Mouse (Mus musculus) testis, postnatal 14 days (tissue): Measurements from ENCODE around the gene Sept9.

Source experiments
- DNase-seq: peaks from one replicate; pipeline ENCODE4 v3.0.0; 2021; ENCODE audit warnings: low spot score

Sept9 gene

GRCm38 (mm10) chr11:117199282-117200175, at the start of gene Sept9:
Gene Sept9, plus strand, starts transcription at chr11:117199661.
- DNase-seq: no peak

DNA sequence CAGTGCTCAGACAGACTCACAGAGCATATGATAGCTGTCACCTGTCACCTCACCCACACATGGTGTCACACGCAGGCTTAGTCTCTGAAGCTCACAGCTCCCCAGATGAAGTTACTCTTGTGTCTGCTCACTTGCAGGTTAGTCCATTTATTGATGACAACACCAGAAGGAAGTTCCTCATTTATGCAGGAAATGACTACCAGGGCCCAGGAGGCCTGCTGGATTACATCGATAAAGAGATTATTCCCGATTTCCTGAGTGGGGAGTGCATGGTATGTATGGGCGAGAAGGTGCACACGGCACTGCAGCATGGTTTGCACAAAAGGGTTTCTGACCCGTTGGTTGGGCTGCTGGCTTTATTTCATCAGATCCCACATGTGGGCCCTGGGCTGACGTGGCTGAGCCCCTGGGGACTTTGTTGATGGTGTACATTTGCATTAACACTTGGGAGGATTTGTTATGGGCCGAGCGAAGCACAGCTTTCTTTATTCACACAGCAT, 48.9 kb upstream of the Sept9 start:
- DNase-seq: no peak

- no peak for DNase-seq
Observed at GRCm38 (mm10) chr11:117151461-117151860, 48.0 kb upstream of the Sept9 start.

DNA sequence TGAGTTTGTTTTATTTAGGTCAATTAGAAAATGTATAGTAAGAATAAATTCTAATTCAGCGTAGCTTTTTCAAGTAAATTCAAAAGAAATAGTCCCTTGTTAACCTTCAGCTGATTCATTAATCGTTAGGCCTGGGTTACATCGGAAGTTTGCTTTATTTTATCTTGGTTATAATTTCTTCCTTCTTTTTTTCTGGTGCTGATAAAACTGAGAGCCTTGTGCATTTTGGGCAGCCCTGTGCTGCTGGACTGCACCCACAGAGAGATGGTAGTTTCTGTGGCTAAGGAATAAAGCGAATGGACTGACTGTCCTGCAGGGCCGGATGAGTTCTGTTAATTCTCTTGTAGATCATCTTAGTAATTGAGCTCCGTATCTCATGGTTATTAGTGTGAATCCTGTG, 46.9 kb upstream of the Sept9 start:
- DNase-seq: no peak

DNA sequence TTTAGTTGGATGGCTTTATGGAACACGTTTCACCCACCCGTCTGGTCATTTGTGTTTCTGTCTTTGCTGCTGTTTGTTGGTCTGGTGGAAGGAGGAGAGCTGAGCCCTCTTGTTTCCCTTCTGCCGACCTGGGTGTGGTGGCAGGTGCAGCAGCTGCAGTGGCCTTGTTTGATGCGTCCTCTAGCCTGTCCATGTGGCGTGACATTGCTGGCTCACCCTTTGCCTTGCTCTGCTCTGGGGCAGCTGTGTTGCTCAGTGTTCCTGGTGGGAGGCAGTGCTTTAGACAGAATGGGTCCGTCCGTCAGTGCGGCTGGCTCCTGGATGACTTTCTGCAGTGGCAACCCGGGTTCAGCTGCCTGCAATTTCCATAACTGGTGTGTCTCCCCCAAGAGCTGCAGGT, 45.9 kb upstream of the Sept9 start:
- DNase-seq: no peak

GRCm38 (mm10) chr11:117154088-117154815, 45.2 kb upstream of the Sept9 start:
- no peak for DNase-seq

GRCm38 (mm10) chr11:117156725-117157124, 42.7 kb upstream of the Sept9 start:
- no peak for DNase-seq

- DNase-seq: no peak
Observed at GRCm38 (mm10) chr11:117158343-117158742, 41.1 kb upstream of the Sept9 start.

- DNase-seq: no peak
Observed at GRCm38 (mm10) chr11:117159257-117159945, 40.1 kb upstream of the Sept9 start.

DNA sequence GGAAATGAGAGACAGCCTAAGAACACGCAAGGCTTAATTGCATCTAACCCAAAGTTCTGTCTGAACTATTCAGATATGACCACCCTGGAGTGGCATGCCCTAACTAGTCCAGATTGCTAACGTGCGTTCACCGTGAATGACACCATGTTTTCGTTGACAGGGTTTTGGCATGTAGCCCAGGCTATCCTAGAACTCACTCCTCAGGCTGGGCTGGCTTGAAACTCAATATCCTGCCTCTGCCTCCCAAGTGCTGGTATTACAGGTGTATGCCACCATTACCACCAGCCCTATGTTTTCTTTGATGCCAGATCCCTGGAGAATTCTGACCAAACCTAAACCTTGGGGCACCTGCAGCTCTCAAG, 39.5 kb upstream of the Sept9 start:
- no peak for DNase-seq

DNA sequence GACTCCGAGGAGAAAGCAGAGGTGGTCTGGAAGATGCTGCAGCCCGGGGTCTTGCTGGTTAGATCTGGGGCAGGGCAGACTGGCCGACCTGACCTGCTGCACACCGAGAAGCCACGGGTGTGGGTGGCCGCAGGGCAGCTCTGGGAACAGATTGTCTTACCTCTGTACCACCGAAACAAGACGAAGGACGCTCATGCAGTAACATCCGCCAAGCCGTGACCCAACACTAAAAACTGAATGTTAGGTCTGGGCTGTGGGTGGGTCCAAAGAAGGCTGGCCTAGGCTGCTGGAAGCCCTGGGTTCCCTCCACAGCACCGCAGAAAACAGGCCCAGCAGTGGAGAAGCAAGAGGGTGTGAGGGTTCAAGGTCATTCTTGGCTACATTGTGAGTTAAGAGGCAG, 38.7 kb upstream of the Sept9 start:
- DNase-seq: no peak

- DNase-seq: no peak
Observed at GRCm38 (mm10) chr11:117161574-117161973, 37.9 kb upstream of the Sept9 start.

DNA sequence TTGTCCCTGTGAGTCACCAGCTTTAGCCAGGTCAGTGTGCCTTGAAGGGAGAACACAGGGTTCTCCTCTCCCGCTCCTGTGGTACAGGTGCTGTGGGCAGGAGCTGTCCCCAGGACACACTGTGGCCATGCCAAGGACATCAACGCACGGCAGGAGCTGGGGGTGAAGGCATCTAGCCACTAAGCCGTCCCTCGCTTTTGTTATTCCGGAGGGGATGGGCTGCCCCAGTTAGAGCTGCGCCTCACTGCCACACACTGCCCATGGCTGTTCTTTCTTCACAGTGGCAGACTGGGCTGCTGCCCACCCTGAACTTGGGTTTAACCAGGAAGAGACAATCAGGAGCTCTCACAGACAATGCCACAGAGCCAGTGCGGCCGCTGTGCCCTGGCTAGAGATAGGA, 36.4 kb upstream of the Sept9 start:
- DNase-seq: no peak

DNA sequence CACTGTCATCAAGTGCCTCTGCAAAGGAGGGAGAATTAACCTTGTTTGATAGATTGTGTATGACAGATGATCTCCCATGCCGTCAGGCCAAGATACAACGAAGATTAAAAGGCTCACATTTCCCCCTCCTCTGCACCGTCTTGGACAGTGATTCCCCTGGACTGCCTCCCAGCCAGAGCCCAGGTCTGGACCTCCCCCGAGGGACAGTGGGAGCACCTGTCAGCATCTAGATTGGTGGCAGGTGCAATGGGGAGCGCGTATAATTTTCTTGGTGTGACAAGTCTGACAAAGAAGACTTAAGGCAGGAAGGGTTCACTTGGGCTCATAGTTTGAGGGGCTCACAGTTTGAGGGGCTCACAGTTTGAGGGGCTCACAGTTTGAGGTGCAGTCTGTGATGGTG, 35.7 kb upstream of the Sept9 start:
- DNase-seq: no peak

DNA sequence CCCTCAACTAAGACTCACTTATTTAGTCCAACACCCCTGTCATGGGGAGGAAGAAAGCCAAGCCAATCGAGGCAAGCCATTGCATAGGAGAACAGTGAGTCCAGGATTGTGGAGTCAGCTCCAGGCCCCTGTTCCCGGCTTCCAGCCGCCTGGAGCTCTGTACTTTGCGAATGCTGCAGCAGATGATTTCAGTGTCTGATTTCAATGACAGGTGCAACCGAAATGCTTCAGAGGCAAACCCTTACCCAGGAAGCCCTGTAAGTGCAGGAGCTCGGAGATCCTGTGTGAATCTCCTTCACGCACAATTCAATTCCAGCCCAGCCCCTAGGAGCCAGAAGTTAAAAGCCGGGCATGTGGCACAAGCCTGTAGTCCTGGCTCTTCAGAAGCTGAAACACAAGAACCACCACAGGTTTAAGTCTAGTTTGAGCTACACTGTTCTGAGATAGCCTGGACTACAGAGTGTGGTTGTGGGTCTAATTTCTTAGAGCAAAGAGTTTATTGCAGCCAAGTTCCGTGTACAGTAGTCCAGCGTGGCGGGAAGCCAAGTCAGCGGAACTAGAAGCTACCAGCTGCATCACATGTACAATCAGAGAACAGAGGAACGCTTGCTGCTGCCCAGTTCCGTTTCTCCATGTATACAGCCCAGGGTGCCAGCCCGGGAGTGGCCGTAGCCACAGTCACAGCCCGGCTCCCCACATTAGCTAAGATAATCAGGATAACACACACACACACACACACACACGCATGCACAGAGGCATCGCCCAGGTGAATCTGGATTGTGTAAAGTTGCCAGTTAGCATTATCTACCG, 31.0 kb upstream of the Sept9 start:
- DNase-seq: no peak

- no peak for DNase-seq
Observed at GRCm38 (mm10) chr11:117169088-117169635, 30.3 kb upstream of the Sept9 start.

DNA sequence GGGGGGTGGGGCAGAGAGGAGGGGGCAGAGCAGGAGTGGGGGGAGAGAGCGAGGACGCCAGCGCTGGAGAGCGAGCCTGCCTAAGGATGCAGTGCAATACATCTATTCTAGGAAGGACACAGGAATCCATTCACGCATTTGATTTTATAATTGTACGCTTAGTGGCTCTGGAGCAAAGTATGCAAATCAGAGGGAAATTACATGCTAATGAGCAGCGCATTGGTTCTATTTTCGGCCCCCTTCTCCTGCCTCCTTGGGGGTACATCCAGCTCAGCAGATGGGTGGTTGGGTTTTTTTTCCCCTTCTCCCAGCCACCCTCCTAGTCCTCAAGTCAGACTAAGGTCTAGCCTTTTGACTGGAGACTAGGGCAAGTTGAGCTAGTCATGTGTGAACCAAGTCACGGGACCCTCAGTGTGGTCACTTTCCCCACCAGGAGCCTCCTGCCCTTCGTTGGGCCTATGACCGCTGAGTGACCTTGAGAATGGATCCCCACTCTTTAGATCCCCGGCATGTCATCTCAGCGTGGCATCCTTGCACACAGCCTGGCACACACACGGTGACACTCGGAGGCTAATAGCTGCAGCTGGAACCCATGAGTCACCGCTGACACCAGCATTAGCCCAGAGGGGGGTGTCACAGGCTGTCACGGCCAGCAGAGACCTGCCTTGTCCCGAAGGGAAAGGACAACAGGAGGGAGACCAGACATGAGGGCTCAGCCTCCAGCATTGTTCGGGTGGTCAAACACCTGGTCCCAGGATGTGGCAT, 29.5 kb upstream of the Sept9 start:
- DNase-seq: no peak

- no peak for DNase-seq
Observed at GRCm38 (mm10) chr11:117174098-117174892, 25.2 kb upstream of the Sept9 start.

DNA sequence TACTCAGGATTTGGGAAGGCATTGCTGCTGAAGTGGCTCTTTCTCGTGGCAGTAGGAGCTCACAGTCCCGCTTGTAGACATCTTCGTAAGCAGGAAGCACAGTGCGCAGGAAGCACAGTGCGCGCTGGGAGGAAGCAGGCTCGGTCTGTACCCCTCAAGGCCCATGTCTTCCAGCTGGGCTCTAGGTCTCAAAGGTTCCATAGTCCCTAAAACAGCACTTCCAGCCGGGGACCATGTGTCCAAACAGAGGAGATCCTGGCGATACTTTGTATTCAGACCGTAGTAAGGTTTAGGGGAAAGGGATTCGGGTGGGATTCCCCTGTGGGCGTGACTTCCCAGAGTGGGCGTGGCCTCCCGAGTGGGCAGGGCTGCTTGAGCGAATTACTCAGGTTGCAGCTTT, 24.5 kb upstream of the Sept9 start:
- peak; percentile 80 for DNase-seq

DNA sequence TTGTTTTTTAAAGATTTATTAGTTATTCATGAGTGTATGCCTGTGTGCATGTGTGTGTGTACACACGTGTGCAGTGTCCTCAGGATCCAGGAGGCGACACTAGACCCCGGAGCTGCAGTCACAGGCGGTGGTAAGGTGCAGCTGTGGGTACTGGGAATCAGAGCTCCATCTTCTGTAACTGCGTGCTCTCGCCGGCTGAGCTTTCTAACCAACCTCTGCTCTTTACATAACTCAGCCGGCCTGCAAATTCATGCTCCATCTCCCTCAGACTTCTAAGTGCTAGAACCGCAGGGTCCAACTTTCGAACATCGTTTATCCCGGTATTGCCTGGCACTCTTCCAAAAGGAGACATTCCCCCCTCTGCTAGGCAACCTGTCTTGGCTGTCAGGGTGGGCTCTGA, 24.0 kb upstream of the Sept9 start:
- no peak for DNase-seq
